ENCODE assay signal across 1 mouse cellular context in the genomic region with DNA sequence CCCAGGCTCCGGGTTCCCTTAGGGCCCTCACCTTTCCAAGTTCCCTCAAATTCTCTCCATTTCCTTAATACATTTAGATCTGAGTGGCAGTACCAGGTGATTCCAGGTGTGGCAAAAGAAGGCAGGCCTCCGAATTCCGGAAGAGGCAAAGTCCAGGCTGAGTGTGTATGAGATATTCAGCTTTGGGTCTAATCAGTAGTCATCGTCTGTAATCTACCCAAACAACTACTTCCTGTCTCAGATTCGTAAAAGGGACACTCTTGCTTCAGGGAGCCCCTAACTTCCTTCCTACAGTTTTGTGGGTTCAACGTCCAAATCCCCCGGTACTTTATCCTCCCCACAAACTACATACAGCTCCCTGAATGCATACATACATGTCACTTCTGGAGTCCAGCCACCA.
TF ChIP-seq lines count a peak whose summit lies in the region.

A gene (minus strand): TSS at position 81 of the 400 bp plus-strand sequence.

TF ChIP-seq in MEL, 35 proteins besides CTCF, POLR2A, EP300 and RAD21 (continued from another document):
- TF ChIP-seq MYB (IDR thresholded peaks at IDR 0.05; ENCODE audit: low read depth, low read length) (peak; percentile 39; the same call in 1 of the 2 replicates), POLR2AphosphoS5 (IDR thresholded peaks at IDR 0.05; ENCODE audit: borderline replicate concordance, low read depth, low read length) (no peak), ETS1 (IDR thresholded peaks at IDR 0.05; ENCODE audit: low read depth, low read length) (peak; percentile 34; the same call in 1 of the 2 replicates), ELF1 (IDR thresholded peaks at IDR 0.05; ENCODE audit: low read depth, low read length) (peak; percentile 50; the same call in 1 of the 2 replicates), RCOR1 (IDR thresholded peaks at IDR 0.05; ENCODE audit: low read depth, low read length) (peak; percentile 61; the same call in 1 of the 2 replicates), TCF12 (IDR thresholded peaks at IDR 0.05; ENCODE audit: low read depth, low read length) (peak; percentile 66), GATA1 (IDR thresholded peaks at IDR 0.05; ENCODE audit: low read depth, low read length) (peak; percentile 82)
